Mouse (Mus musculus) right cerebral cortex, postnatal 4 days (tissue): ENCODE data around the gene Cldnd1.

Experiments
- DNase-seq: peaks from one replicate; pipeline ENCODE4 v3.0.0-alpha.2; 2022

Cldnd1 gene

DNA sequence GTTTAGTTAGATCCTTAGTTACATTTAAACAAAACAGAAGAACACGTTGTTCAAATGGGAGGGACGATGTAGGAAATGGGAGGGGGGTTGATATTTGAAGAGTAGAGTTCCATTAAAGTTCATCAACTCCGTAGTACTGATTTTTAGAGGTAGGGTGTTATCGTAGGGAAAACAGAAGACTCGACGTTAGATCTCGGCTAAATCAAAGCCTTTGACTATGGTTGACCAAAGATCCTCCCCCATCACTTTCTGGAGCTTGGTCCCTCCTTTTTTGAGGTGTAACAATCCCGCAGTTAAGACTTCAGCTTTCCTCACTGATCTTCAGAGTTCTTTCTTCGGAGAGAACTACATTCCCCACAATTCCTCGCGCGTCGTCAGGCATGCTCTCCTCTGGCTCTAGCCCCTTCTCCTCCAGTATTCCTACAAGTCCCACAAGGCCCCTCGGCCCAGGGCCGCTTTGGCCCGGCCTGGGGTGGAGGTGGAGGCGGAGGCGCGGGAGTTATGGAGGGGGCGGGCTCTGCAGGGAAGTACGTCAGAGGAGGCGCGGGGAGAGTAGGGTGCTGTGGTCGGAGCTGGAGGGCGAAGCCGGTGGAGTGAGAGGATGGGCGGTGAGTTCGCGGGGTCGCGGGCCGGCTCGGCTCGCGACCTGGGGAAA is at the start of gene Cldnd1:
Gene Cldnd1 (plus strand): TSS at position 434 of the 655 bp plus-strand sequence.
- peak; percentile 91 for DNase-seq

DNA sequence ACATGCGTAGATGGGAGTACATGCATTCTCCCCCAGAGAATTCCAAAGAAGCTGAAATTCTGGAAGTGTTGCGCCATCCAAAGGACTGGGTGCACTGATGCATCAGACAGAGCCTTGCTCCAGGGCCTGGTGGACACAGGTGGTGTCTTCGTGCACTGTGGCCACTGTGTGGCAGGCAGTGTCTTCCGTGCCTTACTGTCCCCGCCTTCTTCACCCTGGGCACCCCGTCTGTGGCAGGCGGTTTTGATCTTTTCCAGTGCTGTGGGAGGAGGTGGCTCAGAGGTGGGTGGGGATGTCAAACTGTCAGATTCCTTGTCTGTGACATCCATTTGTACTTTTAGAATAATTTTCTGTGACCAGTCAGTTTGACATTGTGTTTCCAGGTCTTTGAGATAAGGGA is 49.0 kb upstream of the Cldnd1 start:
- no peak for DNase-seq

DNA sequence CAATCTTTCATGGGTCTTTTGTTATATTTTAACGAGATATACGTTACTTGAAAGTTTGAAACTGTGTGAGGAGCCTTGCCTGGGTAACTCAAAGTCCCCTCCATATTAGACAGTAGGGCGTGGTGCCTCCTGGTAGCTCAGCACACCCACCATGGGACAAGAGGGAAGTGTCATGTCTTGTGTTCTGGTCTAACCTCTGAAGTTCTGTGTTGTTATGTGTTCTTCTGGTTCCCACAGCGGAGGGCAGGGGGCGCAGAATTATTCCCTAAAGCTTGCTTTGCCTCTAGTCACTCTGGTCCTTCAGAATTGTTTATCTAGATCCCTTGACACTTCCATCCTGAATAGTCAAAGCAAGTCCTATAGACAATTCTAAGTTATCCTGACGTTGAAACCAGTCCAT is 45.7 kb upstream of the Cldnd1 start:
- no peak for DNase-seq

DNA sequence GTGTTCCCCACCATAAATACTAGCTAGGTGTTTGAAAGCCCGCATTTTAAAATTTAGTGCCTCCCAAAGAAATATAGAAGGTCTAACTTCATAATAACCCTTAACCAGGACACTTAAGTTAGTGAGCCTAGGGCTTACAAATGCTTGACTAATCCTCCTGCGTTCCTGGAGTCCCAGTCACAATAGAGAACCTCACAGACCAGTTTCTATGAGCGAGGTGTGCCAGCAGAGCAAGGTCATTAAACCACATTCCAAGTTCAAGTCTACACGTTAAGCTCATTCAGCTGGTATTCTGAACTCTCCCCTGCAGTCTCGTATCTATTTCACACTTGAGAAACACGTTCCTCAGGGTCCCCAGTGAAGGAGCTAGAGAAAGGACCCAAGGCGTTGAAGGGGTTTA is 44.8 kb upstream of the Cldnd1 start:
- no peak for DNase-seq

DNA sequence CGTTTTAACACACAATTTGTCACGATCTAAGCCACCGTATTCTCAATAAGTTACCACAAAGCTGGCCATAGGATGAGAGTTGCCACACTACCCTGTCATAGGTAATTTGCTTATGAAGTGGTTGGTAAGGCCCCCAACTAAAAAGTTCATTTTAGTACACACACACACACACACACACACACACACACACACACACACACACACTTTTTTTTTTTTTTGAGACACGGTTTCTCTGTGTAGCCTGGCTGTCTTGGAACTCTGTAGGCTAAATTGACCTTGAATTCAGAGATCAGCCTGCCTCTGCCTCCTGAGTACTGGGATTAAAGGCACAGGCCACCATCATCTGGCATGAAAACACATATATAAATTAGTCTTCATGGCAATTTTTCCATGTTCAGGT is 43.8 kb upstream of the Cldnd1 start:
- no peak for DNase-seq

DNA sequence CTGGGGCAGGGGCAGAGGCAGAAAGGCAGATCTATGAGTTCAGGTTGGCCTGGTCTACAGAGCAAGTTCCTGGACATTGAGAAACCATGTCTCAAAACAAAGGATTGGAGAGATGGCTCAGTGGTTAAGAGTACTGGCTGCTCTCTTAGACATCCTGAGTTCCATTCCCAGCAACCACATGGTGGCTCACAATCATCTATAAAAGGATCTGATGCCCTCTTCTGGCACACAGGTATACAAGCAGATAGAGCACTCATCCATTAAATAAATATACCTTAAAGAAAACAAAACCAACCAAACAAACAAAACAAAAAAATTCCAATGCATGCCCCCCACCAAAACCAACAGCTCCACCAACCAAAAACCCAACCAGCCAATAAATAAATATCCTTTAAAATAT is 43.2 kb upstream of the Cldnd1 start:
- no peak for DNase-seq

DNA sequence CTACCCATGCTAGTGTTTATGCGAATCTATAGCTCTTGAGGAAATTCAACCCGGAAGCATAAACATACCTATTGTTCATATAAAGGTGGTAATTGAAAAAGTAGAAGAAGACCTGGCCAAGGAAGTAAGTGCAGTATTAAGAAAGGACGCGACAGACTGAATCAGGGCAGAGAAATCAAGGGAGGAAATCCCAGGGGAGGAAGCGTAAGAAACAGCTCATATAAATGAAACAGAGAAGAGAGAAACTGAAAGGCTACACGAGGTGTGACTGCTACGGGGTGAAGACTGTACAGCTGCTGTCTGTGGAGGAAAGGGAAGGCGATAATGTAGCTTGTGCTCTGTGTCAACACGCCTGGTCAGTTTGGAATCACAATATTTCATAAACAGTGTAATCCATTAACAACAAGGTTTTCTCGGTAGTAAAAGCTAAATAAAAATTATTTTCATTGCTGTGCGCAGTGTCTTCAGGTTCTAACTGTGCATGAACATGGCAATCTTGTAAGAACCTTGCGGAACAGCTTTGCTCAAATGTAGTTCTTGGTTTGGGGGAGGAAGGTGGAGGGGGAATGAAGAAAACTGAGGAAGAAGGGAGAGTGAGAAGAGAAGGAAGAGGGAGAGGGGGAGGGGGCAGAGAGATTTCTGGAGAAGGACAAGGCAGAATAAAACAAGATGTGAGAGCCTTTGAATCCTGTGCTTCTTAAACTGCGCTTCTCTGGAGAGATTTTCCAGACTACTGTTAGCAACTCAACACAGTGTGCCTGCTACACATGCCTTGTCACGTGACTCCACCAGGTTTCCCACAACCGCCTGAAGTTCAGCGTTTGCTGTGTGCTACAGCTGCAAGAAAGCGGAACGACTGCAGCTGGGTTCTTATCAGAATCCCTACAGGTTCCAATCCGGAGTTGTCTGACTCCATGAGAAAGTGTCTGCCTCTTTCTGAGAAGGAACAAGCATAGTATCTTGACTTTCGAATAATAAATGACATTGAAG is 41.9 kb upstream of the Cldnd1 start:
- no peak for DNase-seq

DNA sequence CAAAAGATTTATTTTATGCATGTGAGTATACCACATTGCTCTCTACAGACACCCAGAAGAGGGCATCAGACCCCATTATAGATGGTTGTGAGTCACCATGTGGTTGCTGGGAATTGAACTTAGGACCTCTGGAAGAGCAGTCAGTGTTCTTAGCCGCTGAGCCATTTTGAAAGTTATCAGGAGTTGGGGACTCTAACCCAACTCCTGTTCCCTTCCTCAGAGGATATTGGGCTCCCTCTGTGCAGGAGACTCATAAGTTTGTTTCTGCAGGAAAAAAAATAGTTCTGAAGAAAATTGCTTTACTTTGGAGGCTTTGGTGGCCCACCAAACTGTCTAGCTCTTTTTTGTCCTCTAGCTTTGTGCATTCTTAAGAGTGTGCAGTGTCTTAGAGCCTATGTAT is 39.2 kb upstream of the Cldnd1 start:
- no peak for DNase-seq

DNA sequence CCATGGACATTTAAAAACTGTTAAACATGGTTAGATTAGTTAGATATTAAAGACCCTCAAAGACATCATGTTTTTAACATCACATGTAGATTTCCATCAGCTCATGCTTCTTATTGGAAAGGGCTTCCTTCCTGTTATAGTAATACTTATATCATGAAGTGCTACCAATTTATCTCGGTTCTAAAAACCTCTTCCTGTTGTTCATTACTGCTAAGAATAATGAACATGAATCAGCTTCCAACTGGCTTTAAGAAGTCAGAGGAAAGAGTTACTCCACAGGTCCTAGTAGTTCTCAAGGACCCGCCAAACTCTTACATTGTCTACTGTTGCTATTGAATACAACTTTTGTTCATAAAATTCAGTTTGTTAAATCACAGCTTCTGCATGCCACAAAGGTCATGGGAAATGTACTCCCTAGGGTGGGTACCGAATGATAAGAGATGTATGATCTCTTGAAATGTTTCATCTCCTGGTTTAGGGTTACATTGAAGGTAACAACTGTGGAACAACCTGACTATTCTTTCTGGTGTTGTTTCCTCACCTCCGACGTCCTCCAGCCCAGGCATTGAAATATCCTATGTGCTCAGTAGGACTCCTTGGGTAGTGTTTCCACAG is 38.0 kb upstream of the Cldnd1 start:
- DNase-seq, result no peak

DNA sequence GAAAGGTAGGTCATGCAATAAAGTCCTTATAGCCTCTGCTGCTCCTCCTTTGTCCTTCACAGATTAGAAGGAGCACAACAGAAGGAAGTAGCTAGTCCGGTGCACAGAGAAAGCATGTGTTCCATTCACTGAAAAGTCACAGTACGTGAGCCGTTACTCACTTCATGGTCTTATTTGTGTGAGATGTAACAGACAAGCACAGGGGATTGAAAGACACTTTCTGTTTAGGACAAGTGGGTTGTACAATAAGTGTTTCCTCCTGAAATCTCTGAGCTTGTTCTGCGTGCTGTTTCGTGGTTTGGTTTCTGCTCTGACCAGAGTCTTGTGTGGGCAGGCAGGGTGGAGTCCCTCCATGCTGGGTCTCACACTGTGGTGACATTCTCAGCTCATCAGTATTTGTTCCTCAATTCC is 37.4 kb upstream of the Cldnd1 start:
- DNase-seq, result no peak

DNA sequence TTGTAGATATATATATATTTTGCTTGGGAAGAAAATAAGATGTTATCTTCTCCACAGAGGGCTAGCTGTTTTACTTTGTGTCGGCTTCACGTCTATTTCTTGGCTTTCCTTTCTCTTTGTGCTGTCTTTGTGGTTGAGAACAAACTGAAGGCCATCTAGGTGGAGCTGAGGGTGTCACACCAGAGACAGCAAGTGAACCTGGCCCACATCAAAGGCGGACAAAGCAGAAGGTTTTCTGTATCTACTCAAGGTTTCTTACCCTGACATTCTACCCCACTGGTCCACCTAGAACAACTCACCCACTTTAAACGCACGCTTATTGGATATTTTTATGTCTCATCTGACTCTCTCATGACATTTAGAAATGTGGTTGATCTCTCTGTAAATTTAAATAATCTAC is 33.6 kb upstream of the Cldnd1 start:
- DNase-seq, result no peak

DNA sequence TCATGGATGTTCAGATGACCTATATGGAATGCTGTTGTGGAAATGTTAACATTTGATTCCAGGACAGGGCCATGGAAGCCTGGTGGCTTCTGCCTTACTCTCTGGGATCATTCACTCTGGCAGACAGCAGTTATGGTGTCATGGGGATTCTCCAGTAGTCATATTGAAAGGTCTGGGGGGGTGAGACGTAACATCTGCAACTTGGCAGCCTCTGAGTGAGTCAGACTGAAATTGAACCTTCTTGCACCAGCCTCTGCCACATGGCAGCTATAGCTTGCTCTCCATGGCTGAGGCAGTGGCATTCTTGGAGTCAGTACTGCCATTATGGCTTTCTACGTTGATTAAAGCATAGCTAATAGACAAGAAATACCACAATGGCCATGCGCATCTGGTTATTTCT is 30.9 kb upstream of the Cldnd1 start:
- no peak for DNase-seq

DNA sequence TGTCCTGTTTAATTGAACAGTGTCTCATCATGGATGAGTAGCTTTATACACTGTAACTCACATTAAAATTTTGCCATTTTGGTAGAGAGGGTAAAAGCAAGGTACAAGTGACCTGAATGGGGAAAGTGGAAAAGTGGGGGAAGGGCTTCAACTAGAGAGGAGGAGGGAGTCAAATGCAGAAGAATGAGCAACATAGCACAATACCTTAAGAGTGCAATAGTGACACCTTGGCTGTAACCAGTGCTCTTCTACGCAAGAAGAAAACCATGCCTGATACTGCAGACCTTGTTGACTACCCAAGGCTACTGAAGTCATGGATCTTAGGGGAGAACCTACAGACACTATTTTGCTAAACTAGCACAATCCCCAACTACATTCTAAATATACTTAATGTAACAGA is 30.4 kb upstream of the Cldnd1 start:
- no peak for DNase-seq

DNA sequence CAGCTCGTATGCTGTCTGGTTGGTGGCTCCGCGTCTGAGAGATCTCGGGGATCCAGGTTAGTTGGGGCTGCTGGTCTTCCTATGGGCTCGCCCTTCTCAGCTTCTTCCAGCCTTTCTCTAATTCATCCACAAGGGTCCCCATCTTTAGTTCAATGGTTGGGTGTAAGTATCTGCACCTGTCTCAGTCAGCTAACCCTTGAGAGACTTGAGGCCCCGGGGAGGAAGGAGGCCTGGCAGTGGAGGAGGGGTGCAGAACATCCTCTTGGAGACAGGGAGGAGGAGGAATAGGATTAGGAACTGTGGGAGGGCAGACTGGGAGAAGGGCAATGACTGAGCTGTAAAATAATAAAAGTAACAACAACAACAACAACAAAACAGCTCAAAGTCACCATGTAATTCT is 27.5 kb upstream of the Cldnd1 start:
- no peak for DNase-seq

DNA sequence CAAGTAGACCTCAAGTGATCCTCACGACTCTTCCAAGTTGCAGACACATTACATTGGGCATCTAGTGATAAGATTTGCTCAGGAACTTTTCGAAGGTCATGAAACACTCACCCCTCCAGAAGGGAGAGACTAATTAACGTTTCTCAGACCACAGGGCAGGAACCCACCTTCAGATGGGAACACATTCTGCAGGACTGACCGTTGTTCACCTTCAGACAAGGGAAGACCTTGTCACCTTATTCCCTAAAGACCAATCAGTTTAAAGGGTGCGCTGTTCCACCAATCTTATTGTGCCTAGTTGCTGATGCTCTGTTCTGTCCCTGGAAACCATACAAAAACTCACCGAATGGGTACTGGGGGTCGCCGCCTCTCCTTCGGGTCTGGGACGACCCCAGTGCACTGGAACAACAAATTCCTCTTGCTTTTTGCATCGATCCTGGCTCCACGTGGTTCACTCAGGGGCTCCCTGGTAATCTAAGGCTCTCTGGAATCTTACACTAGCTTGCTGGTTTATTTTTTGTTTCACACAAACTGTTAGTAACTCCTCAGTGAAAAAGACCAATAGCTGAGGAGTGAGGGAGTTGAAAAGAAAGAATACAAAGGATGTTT is 26.8 kb upstream of the Cldnd1 start:
- no peak for DNase-seq

DNA sequence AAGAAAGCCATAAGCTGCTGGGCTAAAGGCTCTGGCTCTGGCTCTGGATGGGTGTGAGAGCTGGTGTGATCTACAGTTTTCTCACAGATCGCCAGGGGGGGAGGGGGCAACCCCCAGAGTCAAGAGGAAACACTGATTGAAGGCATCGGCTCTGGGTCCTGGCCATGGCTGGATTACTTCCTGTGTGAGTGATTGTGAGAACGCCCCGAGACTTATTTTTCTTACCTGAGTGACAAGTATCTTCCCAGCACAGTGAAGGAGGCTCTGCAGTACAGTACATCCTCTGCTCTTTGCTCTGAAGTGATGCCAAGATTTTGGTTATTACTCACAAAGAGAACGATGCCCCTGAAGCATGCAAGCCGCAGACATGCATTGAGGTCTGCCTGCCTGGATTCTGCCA is 25.9 kb upstream of the Cldnd1 start:
- no peak for DNase-seq

DNA sequence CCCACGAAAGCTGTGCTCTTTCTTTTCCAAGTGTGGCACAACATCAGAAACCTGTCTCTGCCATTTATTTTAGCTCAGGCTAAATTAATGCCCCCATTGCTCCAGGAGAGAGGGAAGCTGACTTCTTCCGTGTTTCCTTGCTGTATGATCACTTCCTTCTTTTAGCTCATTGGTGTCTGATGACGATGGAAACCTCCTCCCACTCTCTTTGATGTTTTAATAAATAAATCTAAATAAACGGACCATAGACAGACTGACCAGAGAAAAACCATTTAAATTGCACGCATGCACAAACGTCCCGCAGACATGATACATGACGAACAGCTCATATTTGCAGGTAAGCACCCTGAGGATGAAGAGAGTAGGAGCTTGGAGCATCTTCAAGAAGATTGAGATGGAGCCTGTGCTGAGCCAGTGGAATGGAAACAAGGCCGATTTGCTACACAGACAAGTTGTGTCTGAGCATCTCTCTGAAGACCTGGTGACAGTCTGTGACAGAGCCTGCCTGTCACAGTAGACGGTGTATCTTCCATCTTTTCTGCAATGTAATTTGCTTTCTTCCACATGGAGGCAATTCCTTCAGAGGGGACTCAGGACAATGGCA is 25.3 kb upstream of the Cldnd1 start:
- no peak for DNase-seq

DNA sequence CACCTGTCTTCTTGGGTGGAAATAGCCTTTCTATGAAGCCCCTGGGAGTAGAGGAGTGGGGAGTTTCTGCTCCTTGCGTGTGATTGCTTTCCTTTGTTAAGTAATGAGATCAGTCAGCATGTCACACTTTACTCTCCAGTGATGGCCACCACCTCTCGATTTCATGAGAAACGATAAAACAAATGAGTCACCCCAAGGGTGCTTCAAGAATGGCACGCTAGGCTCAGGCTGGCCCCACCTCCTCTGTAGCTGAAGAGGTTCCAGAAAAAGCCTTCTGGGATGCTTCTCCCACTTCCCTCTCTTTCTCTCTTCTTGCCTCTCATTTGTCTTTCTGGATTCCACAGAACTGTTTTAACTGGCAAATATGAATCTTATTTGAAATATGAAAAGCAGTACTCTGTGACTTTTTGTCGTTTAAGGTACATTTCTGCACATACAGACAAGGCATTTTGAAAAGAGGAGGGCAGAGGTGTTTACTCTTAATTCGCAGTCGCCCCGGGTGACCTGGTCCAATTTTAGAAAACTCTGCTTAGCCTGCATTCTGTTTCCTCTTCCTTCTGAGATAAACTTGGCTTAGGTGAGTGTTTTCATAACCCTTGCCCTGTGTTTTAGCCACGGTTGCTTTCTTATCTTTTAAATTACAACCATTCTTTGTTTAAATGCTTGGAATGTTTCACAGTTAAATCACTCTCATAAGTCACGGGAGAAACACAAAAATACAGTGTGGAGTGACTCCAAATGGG is 24.2 kb upstream of the Cldnd1 start:
- DNase-seq, result no peak

DNA sequence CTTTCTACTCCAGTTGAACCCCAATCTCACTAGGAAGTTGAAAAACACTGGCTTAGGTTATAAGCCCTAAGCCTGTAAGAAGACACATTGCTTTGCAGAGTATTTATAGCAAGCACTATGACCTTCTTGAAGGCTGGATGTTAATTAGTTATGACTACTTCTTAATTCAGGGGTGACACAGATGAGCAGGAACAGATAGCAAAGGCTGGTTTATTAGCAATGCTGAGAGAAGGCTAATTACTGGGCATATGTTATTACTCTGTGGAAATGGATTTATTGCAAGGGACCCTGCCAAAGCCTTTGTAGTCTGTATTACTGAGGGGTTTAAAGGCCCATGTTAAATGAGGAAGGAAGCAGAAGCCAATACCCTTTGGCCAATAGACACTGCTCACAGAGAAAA is 22.7 kb upstream of the Cldnd1 start:
- no peak for DNase-seq

DNA sequence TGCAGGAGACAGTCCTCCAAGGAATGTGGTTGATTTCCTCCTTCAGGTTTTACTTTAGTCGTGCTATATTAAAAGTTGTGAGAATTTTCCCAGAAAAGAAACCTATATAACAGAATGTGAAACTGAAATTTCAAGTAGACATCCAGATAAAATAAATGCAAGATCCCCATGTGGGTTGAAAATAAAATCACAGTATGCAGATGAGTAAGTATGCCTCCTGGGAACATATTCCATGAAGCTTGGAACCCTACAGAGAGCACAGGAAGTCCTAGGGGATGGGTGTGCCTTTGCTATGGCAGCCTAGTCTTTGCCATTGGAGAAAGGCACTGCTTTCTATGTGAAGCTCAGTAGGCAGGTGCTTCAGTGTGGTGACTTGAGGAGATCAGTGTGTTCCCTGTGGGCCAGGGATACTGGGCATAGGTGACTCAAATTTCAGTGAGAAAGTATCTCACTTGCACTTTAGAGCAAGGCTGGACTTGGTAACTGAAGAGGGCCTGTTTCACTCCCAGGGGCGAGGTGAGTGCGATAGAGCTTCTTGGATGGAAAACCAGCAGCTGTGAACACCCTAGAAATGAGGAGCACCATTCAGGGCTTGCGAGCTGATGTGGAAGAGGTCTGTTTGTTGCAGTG is 20.3 kb upstream of the Cldnd1 start:
- DNase-seq, result no peak

DNA sequence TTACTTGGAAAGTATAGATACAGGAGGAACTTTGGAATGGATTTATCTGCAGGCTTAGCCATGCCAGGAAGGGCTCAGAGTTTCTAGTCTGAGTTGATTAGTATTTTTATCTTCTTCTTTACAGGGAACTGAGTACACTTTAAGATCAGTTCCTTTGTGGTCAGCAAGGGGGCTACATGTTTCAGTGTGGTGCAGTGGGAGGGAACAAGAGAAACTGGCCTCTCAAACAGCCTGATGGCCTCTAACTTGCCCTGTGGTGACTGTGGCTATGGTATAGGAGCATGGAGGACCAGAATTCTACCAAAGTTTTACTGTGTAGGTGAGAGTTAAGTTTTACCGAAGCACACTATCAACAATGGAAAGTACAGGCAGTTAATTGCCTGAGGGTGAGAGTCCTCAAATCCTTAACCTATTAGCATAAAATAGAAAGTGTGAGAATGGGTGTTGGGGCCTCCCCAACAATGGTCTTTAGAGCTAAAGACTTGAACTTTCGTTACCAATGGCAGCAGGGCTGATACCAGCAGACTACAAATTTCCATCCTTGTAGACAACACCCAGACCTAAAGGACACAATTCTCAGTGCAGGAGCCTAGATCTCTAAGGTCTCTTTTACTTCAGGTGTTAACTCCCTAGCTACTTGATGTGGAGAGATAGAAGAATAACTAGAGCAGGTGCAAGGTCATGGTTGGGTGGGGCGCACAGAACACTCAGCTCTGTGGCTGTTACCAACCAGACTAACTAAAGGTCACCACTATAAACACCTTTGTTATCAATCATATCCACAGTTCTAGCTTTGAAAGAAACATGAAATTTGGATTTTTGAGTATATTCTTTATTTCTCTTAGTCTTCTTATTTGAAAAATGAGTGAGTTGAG is 18.9 kb upstream of the Cldnd1 start:
- no peak for DNase-seq
